Mouse (Mus musculus) limb, embryonic 14.5 days (tissue): ENCODE measurements around the gene Gnai2. TPM values are rescaled to one million over a fixed set of nuclear protein-coding genes. Genes with fewer than 3 reads are reported as not detected.
A peak's percentile ranks its signal among the peaks of the same experiment; 100 is the strongest.

Experiments used
- ATAC-seq: fragments of 200-750 bp; cut with Nextera tagmentation; 2 replicates; pipeline ENCODE4 v1.8.0; 2017; ENCODE audit warnings: low read depth, moderate number of reproducible peaks, moderate TSS enrichment; ENCODE audit not compliant: low FRiP score
- DNase-seq: peaks from one replicate; pipeline ENCODE4 v3.0.0-alpha.2; 2015; ENCODE audit warnings: low spot score
- H3K27ac ChIP-seq: fragments of 300-500 bp; sonication (generic); replicated peaks from 2 replicates; pipeline ENCODE4 v1.5.1; 2014; ENCODE audit warnings: low read depth, mild to moderate bottlenecking, low read length, moderate library complexity, mixed read lengths
- H3K27me3 ChIP-seq: fragments of 300-500 bp; sonication (generic); 2 replicates; pipeline ENCODE4 v1.6.1; 2014; ENCODE audit warnings: low read length, mixed read lengths; ENCODE audit not compliant: control insufficient read depth, insufficient read depth
- H3K36me3 ChIP-seq: fragments of 300-500 bp; sonication (generic); 2 replicates; pipeline ENCODE4 v1.6.1; 2014; ENCODE audit warnings: mild to moderate bottlenecking, low read length, moderate library complexity, mixed read lengths; ENCODE audit not compliant: control insufficient read depth, insufficient read depth
- H3K4me1 ChIP-seq: fragments of 300-500 bp; sonication (generic); 2 replicates; pipeline ENCODE4 v1.6.1; 2014; ENCODE audit warnings: antibody characterized with exemption, low read length, mixed read lengths; ENCODE audit not compliant: control insufficient read depth, insufficient read depth
- H3K4me2 ChIP-seq: fragments of 300-500 bp; sonication (generic); replicated peaks from 2 replicates; pipeline ENCODE4 v1.6.1; 2014; ENCODE audit warnings: low read depth, mild to moderate bottlenecking, low read length, moderate library complexity; ENCODE audit not compliant: severe bottlenecking
- H3K4me3 ChIP-seq: fragments of 300-500 bp; sonication (generic); replicated peaks from 2 replicates; pipeline ENCODE4 v1.5.1; 2014; ENCODE audit warnings: low read length
- H3K9ac ChIP-seq: fragments of 300-500 bp; sonication (generic); 2 replicates; pipeline ENCODE4 v1.6.1; 2014; ENCODE audit warnings: mild to moderate bottlenecking, low read depth, low read length, moderate library complexity; ENCODE audit not compliant: severe bottlenecking
- H3K9me3 ChIP-seq: fragments of 300-500 bp; sonication (generic); 2 replicates; pipeline ENCODE4 v1.6.1; 2016; ENCODE audit warnings: low read length; ENCODE audit not compliant: control insufficient read depth
- POLR2A ChIP-seq: fragments of 200-500 bp; IDR thresholded peaks from 2 replicates; pipeline ENCODE4 v1.8.0; 2012; ENCODE audit warnings: inconsistent platforms, mild to moderate bottlenecking, moderate library complexity, borderline replicate concordance; ENCODE audit not compliant: insufficient read depth, insufficient read length; ENCODE audit errors: extremely low read depth
- WGBS: fragments of 180-500 bp; shearing (Covaris S2); extraction: QIAGEN DNeasy Blood & Tissue Kit; methylation state at CpG from one replicate; pipeline ENCODE4 v1.1.7; 2014; 5-methylcytosine and 5-hydroxymethylcytosine counted together
- polyA plus RNA-seq, 2 experiments: library from polyadenylated mRNA; depleted of rRNA in 1 of 2; stranded (reverse) in 1 of 2; unstranded in 1 of 2; fragments of >200 nt; fragmentation: Nextera tagmentation in 1 of 2; extraction: Ambion mirVana in 1 of 2; gene quantifications; 2 replicates each; pipeline versions ENCODE4 v1.2.1 to v1.2.3; 2012 to 2014

The Gnai2 gene
- polyA plus RNA-seq, 2 experiments = 392 to 496 TPM

- no peak overlapping the region; the same call in 1 of the 2 replicates for H3K4me3 ChIP-seq
- peak overlapping the region; percentile 34 for H3K4me2 ChIP-seq
- no peaks in the 10 kb centered on the region for H3K27me3 ChIP-seq
- peaks cover 61% of the 10 kb centered on the region for H3K4me1 ChIP-seq
- H3K36me3 ChIP-seq = no peaks in the 10 kb centered on the region
- DNase-seq = no peak
- H3K9ac ChIP-seq = no peak overlapping the region
- no peaks in the 10 kb centered on the region for H3K9me3 ChIP-seq
- no peak for ATAC-seq
- 37% methylated on average over 22 of the region's 23 CpGs for WGBS
- TF ChIP-seq POLR2A = no peak
- peak overlapping the region; percentile 43; the same call in 1 of the 2 replicates for H3K27ac ChIP-seq
Observed at GRCm38 (mm10) chr9:107605041-107605661, 30.0 kb downstream of the Gnai2 start.

DNA sequence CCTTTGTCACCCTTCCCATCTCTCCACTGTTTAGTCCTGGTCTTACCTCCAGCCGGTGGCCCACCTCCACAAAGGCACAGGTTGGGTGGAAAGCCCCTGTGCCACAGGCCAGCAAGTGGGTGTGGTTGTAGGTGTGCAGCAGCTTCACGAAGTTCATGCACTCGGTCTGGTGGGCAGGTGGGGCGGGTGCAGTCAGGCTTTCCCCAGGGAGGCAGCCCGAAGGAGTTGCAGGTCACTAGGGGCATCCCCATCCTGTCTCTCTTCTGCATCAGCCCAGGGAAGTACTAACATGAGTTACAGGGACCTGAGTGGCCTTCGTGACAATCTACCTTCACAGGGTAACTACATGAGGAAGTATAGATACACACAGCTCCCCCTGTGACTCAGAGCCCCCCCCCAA is 31.9 kb downstream of the Gnai2 start:
- 81% methylated on average over 6 of the region's 6 CpGs for WGBS
- Histone ChIP-seq H3K4me1 (peaks cover 47% of the 10 kb centered on the region), H3K27me3 (no peaks in the 10 kb centered on the region), H3K4me2 (no peak overlapping the region), H3K27ac (no peak overlapping the region), H3K4me3 (no peak overlapping the region), H3K36me3 (no peaks in the 10 kb centered on the region), H3K9me3 (no peaks in the 10 kb centered on the region), H3K9ac (no peak overlapping the region)
- ATAC-seq = no peak
- TF ChIP-seq POLR2A = no peak
- no peak for DNase-seq

DNA sequence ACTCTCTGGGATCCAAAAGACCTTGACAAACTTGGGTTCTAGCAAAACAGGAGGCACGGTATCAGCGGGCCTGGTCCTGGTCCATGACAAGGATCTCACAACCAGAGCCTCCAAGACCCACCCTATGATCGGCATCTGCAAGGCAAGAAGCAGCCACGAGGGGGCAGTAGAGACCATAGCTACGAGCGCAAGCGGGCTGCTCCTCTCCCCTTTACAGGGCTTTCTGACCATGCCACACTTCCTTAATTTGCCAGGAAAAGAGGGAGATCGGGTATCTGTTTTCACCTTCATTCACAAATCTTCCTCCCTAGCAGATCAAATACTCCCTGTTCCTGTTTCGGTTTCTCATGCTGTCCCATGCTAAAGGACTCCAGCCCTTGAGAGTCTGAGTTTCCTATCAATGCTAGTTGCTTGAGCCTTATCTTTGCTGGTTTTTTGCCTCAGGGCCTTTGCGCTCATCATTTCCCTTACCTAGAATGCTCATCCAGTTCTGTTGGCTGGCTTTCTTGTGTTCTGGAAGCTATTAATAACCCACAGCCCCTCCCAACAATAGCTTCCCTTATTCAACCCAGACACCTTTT is 33.0 kb downstream of the Gnai2 start:
- WGBS = 11% methylated on average over 10 of the region's 10 CpGs
- no peaks in the 10 kb centered on the region for H3K9me3 ChIP-seq
- H3K27me3 ChIP-seq = no peaks in the 10 kb centered on the region
- no peak overlapping the region for H3K27ac ChIP-seq
- no peak for TF ChIP-seq POLR2A
- H3K36me3 ChIP-seq = no peaks in the 10 kb centered on the region
- H3K4me3 ChIP-seq = no peak overlapping the region
- peaks cover 36% of the 10 kb centered on the region for H3K4me1 ChIP-seq
- peak; percentile 64; the same call in 1 of the 2 replicates for ATAC-seq
- DNase-seq = peak; percentile 89
- H3K9ac ChIP-seq = no peak overlapping the region
- H3K4me2 ChIP-seq = no peak overlapping the region

- H3K4me1 ChIP-seq = peaks cover 28% of the 10 kb centered on the region
- H3K27ac ChIP-seq = no peak overlapping the region
- H3K9ac ChIP-seq = no peak overlapping the region
- no peak overlapping the region for H3K4me2 ChIP-seq
- H3K27me3 ChIP-seq = no peaks in the 10 kb centered on the region
- no peak overlapping the region for H3K4me3 ChIP-seq
- H3K9me3 ChIP-seq = no peaks in the 10 kb centered on the region
- TF ChIP-seq POLR2A = no peak
- ATAC-seq (no peak), DNase-seq (no peak)
- no peaks in the 10 kb centered on the region for H3K36me3 ChIP-seq
- 81% methylated on average over 11 of the region's 11 CpGs for WGBS
Observed at GRCm38 (mm10) chr9:107601275-107601674, 33.9 kb downstream of the Gnai2 start.

GRCm38 (mm10) chr9:107600745-107601144 is 34.4 kb downstream of the Gnai2 start:
- Histone ChIP-seq H3K36me3 (no peaks in the 10 kb centered on the region), H3K9me3 (no peaks in the 10 kb centered on the region), H3K9ac (no peak overlapping the region), H3K4me2 (no peak overlapping the region), H3K4me3 (no peak overlapping the region), H3K27me3 (no peaks in the 10 kb centered on the region), H3K4me1 (peaks cover 23% of the 10 kb centered on the region), H3K27ac (no peak overlapping the region)
- TF ChIP-seq POLR2A = no peak
- ATAC-seq (no peak), DNase-seq (no peak)
- WGBS = 84% methylated on average over 12 of the region's 12 CpGs
